Mouse (Mus musculus) stomach, embryonic 14.5 days (tissue): ENCODE measurements around the gene Ppp2r5a. TPM values are rescaled to one million over a fixed set of nuclear protein-coding genes. Genes with fewer than 3 reads are reported as not detected.

ENCODE experiments used
- ATAC-seq: fragments of 200-750 bp; cut with Nextera tagmentation; 2 replicates; pipeline ENCODE4 v1.8.0; 2017; ENCODE audit warnings: low read depth, moderate TSS enrichment; ENCODE audit not compliant: insufficient number of reproducible peaks, insufficient read depth, low FRiP score
- H3K27ac ChIP-seq: fragments of 300-500 bp; sonication (generic); 2 replicates; pipeline ENCODE4 v1.5.1; 2014; ENCODE audit warnings: mild to moderate bottlenecking, low read length, moderate library complexity, mixed read lengths
- H3K27me3 ChIP-seq: fragments of 300-500 bp; sonication (generic); 2 replicates; pipeline ENCODE4 v1.6.1; 2014; ENCODE audit warnings: low read length, control low read depth, mixed read lengths; ENCODE audit not compliant: control insufficient read depth, insufficient read depth
- H3K36me3 ChIP-seq: fragments of 300-500 bp; sonication (generic); 2 replicates; pipeline ENCODE4 v1.6.1; 2014; ENCODE audit warnings: mild to moderate bottlenecking, control low read depth, low read length, moderate library complexity, mixed read lengths; ENCODE audit not compliant: control insufficient read depth, insufficient read depth
- H3K4me1 ChIP-seq: fragments of 300-500 bp; sonication (generic); 2 replicates; pipeline ENCODE4 v1.6.1; 2014; ENCODE audit warnings: low read length, control low read depth, mixed read lengths; ENCODE audit not compliant: control insufficient read depth, insufficient read depth
- H3K4me2 ChIP-seq: fragments of 300-500 bp; sonication (generic); replicated peaks from 2 replicates; pipeline ENCODE4 v1.6.1; 2014; ENCODE audit warnings: low read depth, low read length, control low read depth
- H3K4me3 ChIP-seq: fragments of 300-500 bp; sonication (generic); 2 replicates; pipeline ENCODE4 v1.5.1; 2014; ENCODE audit warnings: low read depth, low read length, control low read depth
- H3K9ac ChIP-seq: fragments of 300-500 bp; sonication (generic); replicated peaks from 2 replicates; pipeline ENCODE4 v1.6.1; 2014; ENCODE audit warnings: low read depth, mild to moderate bottlenecking, control low read depth, low read length, moderate library complexity, mixed read lengths
- H3K9me3 ChIP-seq: fragments of 300-500 bp; sonication (generic); 2 replicates; pipeline ENCODE4 v1.6.1; 2016; ENCODE audit warnings: low read depth, low read length, control low read depth; ENCODE audit not compliant: control insufficient read depth
- WGBS: fragments of 180-500 bp; shearing (Covaris S2); extraction: QIAGEN DNeasy Blood & Tissue Kit; methylation state at CpG from one replicate; pipeline ENCODE4 v1.1.7; 2014; 5-methylcytosine and 5-hydroxymethylcytosine counted together
- polyA plus RNA-seq: library from polyadenylated mRNA; unstranded; fragments of >200 nt; fragmentation: Nextera tagmentation; extraction: Ambion mirVana; gene quantifications from 2 replicates; pipeline ENCODE4 v1.2.1, GENCODE M21; 2014

The Ppp2r5a gene
- polyA plus RNA-seq, 1 experiment from 2014 or later = 22.5 TPM

GRCm38 (mm10) chr1:191326233-191326882, 76.7 kb downstream of the Ppp2r5a start:
- H3K27me3 ChIP-seq = no peaks in the 10 kb centered on the region
- H3K9ac ChIP-seq = peak overlapping the region; percentile 85
- under 1% methylated on average over 35 of the region's 35 CpGs for WGBS
- peak overlapping the region; percentile 79 for H3K4me2 ChIP-seq
- peaks cover 17% of the 10 kb centered on the region; the same call in 1 of the 2 replicates for H3K4me1 ChIP-seq
- peaks cover under 1% of the 10 kb centered on the region; the same call in 1 of the 2 replicates for H3K36me3 ChIP-seq
- no peaks in the 10 kb centered on the region for H3K9me3 ChIP-seq
- H3K4me3 ChIP-seq = peak overlapping the region; percentile 89
- H3K27ac ChIP-seq = peak overlapping the region; percentile 55
- peak; percentile 61 for ATAC-seq

GRCm38 (mm10) chr1:191325726-191326232, 77.3 kb downstream of the Ppp2r5a start, which contains the start of gene Tmem206:
Gene Tmem206, plus strand, starts transcription at chr1:191325912.
- Histone ChIP-seq H3K36me3 (no peaks in the 10 kb centered on the region), H3K9ac (peak within 1 kb of the TSS; percentile 85), H3K27ac (peak within 1 kb of the TSS; percentile 55), H3K9me3 (no peaks in the 10 kb centered on the region), H3K4me3 (peak within 1 kb of the TSS; percentile 89), H3K4me1 (peaks cover 17% of the 10 kb centered on the region; the same call in 1 of the 2 replicates), H3K27me3 (no peaks in the 10 kb centered on the region), H3K4me2 (peak within 1 kb of the TSS; percentile 79)
- peak; percentile 91 for ATAC-seq
- WGBS = under 1% methylated on average over 42 of the region's 42 CpGs

GRCm38 (mm10) chr1:191324733-191325590, 78.1 kb downstream of the Ppp2r5a start:
- Histone ChIP-seq H3K9ac (no peak overlapping the region), H3K4me2 (peak overlapping the region; percentile 79), H3K4me3 (peak overlapping the region; percentile 89; the same call in 1 of the 2 replicates), H3K27ac (no peak overlapping the region), H3K36me3 (no peaks in the 10 kb centered on the region), H3K27me3 (no peaks in the 10 kb centered on the region), H3K9me3 (no peaks in the 10 kb centered on the region), H3K4me1 (peaks cover 17% of the 10 kb centered on the region; the same call in 1 of the 2 replicates)
- 75% methylated on average over 7 of the region's 7 CpGs for WGBS
- ATAC-seq = no peak

GRCm38 (mm10) chr1:191323381-191323780, 79.7 kb downstream of the Ppp2r5a start:
- Histone ChIP-seq H3K9ac (no peak overlapping the region), H3K27me3 (no peaks in the 10 kb centered on the region), H3K27ac (no peak overlapping the region), H3K4me3 (no peak overlapping the region), H3K36me3 (no peaks in the 10 kb centered on the region), H3K4me1 (peaks cover 17% of the 10 kb centered on the region; the same call in 1 of the 2 replicates), H3K9me3 (no peaks in the 10 kb centered on the region), H3K4me2 (no peak overlapping the region)
- no peak for ATAC-seq
- 85% methylated on average over 3 of the region's 3 CpGs for WGBS

- peaks cover 5% of the 10 kb centered on the region; the same call in 1 of the 2 replicates for H3K4me1 ChIP-seq
- WGBS = 58% methylated on average over 5 of the region's 5 CpGs
- no peaks in the 10 kb centered on the region for H3K9me3 ChIP-seq
- H3K36me3 ChIP-seq = no peaks in the 10 kb centered on the region
- no peak overlapping the region for H3K4me3 ChIP-seq
- H3K27ac ChIP-seq = no peak overlapping the region
- no peak overlapping the region for H3K4me2 ChIP-seq
- H3K9ac ChIP-seq = no peak overlapping the region
- no peak for ATAC-seq
- no peaks in the 10 kb centered on the region for H3K27me3 ChIP-seq
Observed at GRCm38 (mm10) chr1:191318686-191319085, 84.4 kb downstream of the Ppp2r5a start.

- under 1% methylated on average over 54 of the region's 54 CpGs for WGBS
- peak within 1 kb of the TSS; percentile 60 for H3K4me3 ChIP-seq
- peak; percentile 92 for ATAC-seq
- H3K9me3 ChIP-seq = no peaks in the 10 kb centered on the region
- H3K4me1 ChIP-seq = peaks cover 7% of the 10 kb centered on the region; the same call in 1 of the 2 replicates
- H3K27me3 ChIP-seq = no peaks in the 10 kb centered on the region
- peak within 1 kb of the TSS; percentile 69 for H3K27ac ChIP-seq
- peak within 1 kb of the TSS; percentile 85 for H3K9ac ChIP-seq
- H3K36me3 ChIP-seq = no peaks in the 10 kb centered on the region
- H3K4me2 ChIP-seq = peak within 1 kb of the TSS; percentile 65
Observed at GRCm38 (mm10) chr1:191317591-191318196, 85.4 kb downstream of the Ppp2r5a start, which contains the start of gene Nenf. Gene Nenf, minus strand, starts transcription at chr1:191318194.

- WGBS = 76% methylated on average over 8 of the region's 8 CpGs
- Histone ChIP-seq H3K36me3 (no peaks in the 10 kb centered on the region), H3K9ac (no peak overlapping the region), H3K9me3 (no peaks in the 10 kb centered on the region), H3K4me1 (peaks cover 7% of the 10 kb centered on the region; the same call in 1 of the 2 replicates), H3K27me3 (no peaks in the 10 kb centered on the region), H3K27ac (no peak overlapping the region), H3K4me2 (peak overlapping the region; percentile 65), H3K4me3 (peak overlapping the region; percentile 60)
- ATAC-seq = no peak
Observed at GRCm38 (mm10) chr1:191316818-191317217, 86.3 kb downstream of the Ppp2r5a start.

GRCm38 (mm10) chr1:191313926-191314325, 89.1 kb downstream of the Ppp2r5a start:
- Histone ChIP-seq H3K4me1 (peaks cover 7% of the 10 kb centered on the region; the same call in 1 of the 2 replicates), H3K9ac (no peak overlapping the region), H3K27me3 (no peaks in the 10 kb centered on the region), H3K36me3 (no peaks in the 10 kb centered on the region), H3K4me3 (no peak overlapping the region), H3K9me3 (no peaks in the 10 kb centered on the region), H3K27ac (no peak overlapping the region), H3K4me2 (no peak overlapping the region)
- 79% methylated on average over 4 of the region's 4 CpGs for whole genome bisulfite sequencing
- no peak for ATAC-seq
